Mouse (Mus musculus) G1E (cell line): ENCODE results near the gene Atf5.

Source experiments
- CTCF ChIP-seq: IDR thresholded peaks from 2 replicates; pipeline ENCODE4 v1.5.1; 2012; ENCODE audit warnings: low read depth, low read length, inconsistent platforms, mixed read lengths
- GATA1 ChIP-seq: IDR thresholded peaks from 2 replicates; pipeline ENCODE4 v1.6.1; 2012; ENCODE audit warnings: borderline replicate concordance, low read length, inconsistent platforms, mixed read lengths
- GATA2 ChIP-seq: IDR thresholded peaks from 2 replicates; pipeline ENCODE4 v1.6.1; 2012; ENCODE audit warnings: low read depth, low read length, inconsistent platforms, borderline replicate concordance
- POLR2AphosphoS5 ChIP-seq: IDR thresholded peaks from 2 replicates; pipeline ENCODE4 v1.6.1; 2012; ENCODE audit warnings: low read depth, low read length, inconsistent platforms; ENCODE audit not compliant: insufficient replicate concordance
- TAL1 ChIP-seq: conservative IDR thresholded peaks from 2 replicates; pipeline ENCODE4 v1.6.1; 2012; ENCODE audit warnings: low read depth, low read length, inconsistent platforms, mixed read lengths

GRCm38 (mm10) chr7:44814423-44814822, 2.0 kb downstream of the Atf5 start:
- TF ChIP-seq CTCF (no peak), GATA1 (no peak), GATA2 (no peak), TAL1 (no peak), POLR2AphosphoS5 (no peak)
